8 mouse cellular contexts compared by ENCODE assay signal in genomic region chr11:119390271-119391231, GRCm38 (mm10). TPM values are rescaled to one million over a fixed set of nuclear protein-coding genes. Genes with fewer than 3 reads are reported as not detected.
A peak's percentile ranks its signal among the peaks of the same experiment; 100 is the strongest.
DNase-seq lines count a peak whose midpoint lies in the region; ATAC-seq lines count a peak whose summit lies in the region.

No protein-coding gene starts in this region.

- H3K4me3 ChIP-seq in embryonic facial prominence, embryonic 12.5 days: peak overlapping the region; percentile 67
- peak overlapping the region; percentile 64 for H3K4me3 ChIP-seq in limb, embryonic 11.5 days (ENCODE audit: low read depth, low read length)
- H3K4me3 ChIP-seq in midbrain, embryonic 11.5 days (ENCODE audit: low read depth, low read length): peak overlapping the region; percentile 45

- H3K36me3 ChIP-seq in embryonic facial prominence, embryonic 12.5 days: no peaks in the 10 kb centered on the region
- no peaks in the 10 kb centered on the region for H3K36me3 ChIP-seq in limb, embryonic 11.5 days (ENCODE audit: control insufficient read depth, insufficient read depth, low read length)
- H3K36me3 ChIP-seq in midbrain, embryonic 11.5 days (ENCODE audit: control insufficient read depth, insufficient read depth, low read length): no peaks in the 10 kb centered on the region

- no peak for ATAC-seq in embryonic facial prominence, embryonic 12.5 days (ENCODE audit: insufficient number of reproducible peaks, insufficient read depth, low FRiP score, low TSS enrichment)
- ATAC-seq in limb, embryonic 11.5 days (ENCODE audit: insufficient number of reproducible peaks, low FRiP score, low TSS enrichment, low read depth): no peak
- peak; percentile 44; the same call in 1 of the 2 replicates for ATAC-seq in midbrain, embryonic 11.5 days (ENCODE audit: low FRiP score)
- ATAC-seq in erythroid progenitor cell, adult 5-6 weeks (replicated peaks; ENCODE audit: low FRiP score, poor library complexity, severe bottlenecking): no peak

- H3K9me3 ChIP-seq in embryonic facial prominence, embryonic 12.5 days: no peaks in the 10 kb centered on the region
- no peaks in the 10 kb centered on the region for H3K9me3 ChIP-seq in limb, embryonic 11.5 days (ENCODE audit: control insufficient read depth, low read length)
- H3K9me3 ChIP-seq in midbrain, embryonic 11.5 days (ENCODE audit: control insufficient read depth, low read length): no peaks in the 10 kb centered on the region

- peaks cover 75% of the 10 kb centered on the region for H3K27me3 ChIP-seq in embryonic facial prominence, embryonic 12.5 days
- peaks cover 28% of the 10 kb centered on the region for H3K27me3 ChIP-seq in limb, embryonic 11.5 days (ENCODE audit: control insufficient read depth, insufficient read depth, low read length)
- peaks cover 72% of the 10 kb centered on the region for H3K27me3 ChIP-seq in midbrain, embryonic 11.5 days (ENCODE audit: control insufficient read depth, insufficient read depth, low read length)

- H3K9ac ChIP-seq in embryonic facial prominence, embryonic 12.5 days: peak overlapping the region; percentile 47
- H3K9ac ChIP-seq in limb, embryonic 11.5 days (ENCODE audit: low read length): peak overlapping the region; percentile 50
- H3K9ac ChIP-seq in midbrain, embryonic 11.5 days (ENCODE audit: low read length): peak overlapping the region; percentile 34

- no peak overlapping the region for H3K27ac ChIP-seq in embryonic facial prominence, embryonic 12.5 days
- no peak overlapping the region for H3K27ac ChIP-seq in limb, embryonic 11.5 days (replicated peaks; ENCODE audit: low read depth, low read length)
- H3K27ac ChIP-seq in midbrain, embryonic 11.5 days (ENCODE audit: low read depth, low read length): no peak overlapping the region

- DNase-seq in adrenal gland, postnatal 10 days: peak; percentile 86
- peak; percentile 87 to 89 for DNase-seq in heart, adult 18-20 months
- peak; percentile 76 for DNase-seq in kidney, adult 11 months
- peak; percentile 61 for DNase-seq in limb, embryonic 11.5 days (ENCODE audit: low spot score)
- DNase-seq in midbrain, embryonic 11.5 days (ENCODE audit: low spot score, missing footprints): peak; percentile 97
- DNase-seq in right cerebral cortex, postnatal 4 days: peak; percentile 27

- peaks cover 9% of the 10 kb centered on the region; the same call in 1 of the 2 replicates for H3K4me1 ChIP-seq in embryonic facial prominence, embryonic 12.5 days
- peaks cover 11% of the 10 kb centered on the region for H3K4me1 ChIP-seq in limb, embryonic 11.5 days (ENCODE audit: control insufficient read depth, insufficient read depth, low read length)
- peaks cover 19% of the 10 kb centered on the region for H3K4me1 ChIP-seq in midbrain, embryonic 11.5 days (ENCODE audit: control insufficient read depth, insufficient read depth, low read length)

- 2% methylated on average over 53 of the region's 53 CpGs for WGBS in embryonic facial prominence, embryonic 12.5 days
- 2% methylated on average over 53 of the region's 53 CpGs for WGBS in limb, embryonic 11.5 days
- WGBS in midbrain, embryonic 11.5 days: 2% methylated on average over 53 of the region's 53 CpGs

- H3K4me2 ChIP-seq in embryonic facial prominence, embryonic 12.5 days (replicated peaks): peak overlapping the region; percentile 93
- H3K4me2 ChIP-seq in limb, embryonic 11.5 days (ENCODE audit: low read depth, severe bottlenecking): peak overlapping the region; percentile 98
- H3K4me2 ChIP-seq in midbrain, embryonic 11.5 days: peak overlapping the region; percentile 77

RNA-seq across cellular contexts. Expression of gene Rnf213, which starts 2.3 kb away (rescaled TPM):
- total RNA-seq in adrenal gland, postnatal 10 days (2021): 10 to 100 TPM; 19.7 to 29.9 TPM
- 1.6 and 1.7 TPM in 2 replicates for polyA plus RNA-seq in embryonic facial prominence, embryonic 12.5 days (2016; fragmentation: Nextera tagmentation; extraction: Ambion mirVana)
- total RNA-seq in heart, adult 18-20 months (2021): 10 to 100 TPM; 14.6 to 15.2 TPM
- 3.1 and 3.5 TPM in 2 replicates for polyA plus RNA-seq in limb, embryonic 11.5 days (2014; fragmentation: Nextera tagmentation; extraction: Ambion mirVana)
- polyA plus RNA-seq in midbrain, embryonic 11.5 days (2014; fragmentation: Nextera tagmentation; extraction: Ambion mirVana): 1.4 and 1.7 TPM in 2 replicates
- 83.4 and 100 TPM in 2 replicates for total RNA-seq in erythroid progenitor cell, adult 5-6 weeks (2015; ENCODE audit: low replicate concordance)
- total RNA-seq in erythroid progenitor cell, adult 5-6 weeks (2017; ENCODE audit: low replicate concordance): 79.2 and 88.4 TPM in 2 replicates

RNA-seq across cellular contexts. Expression of gene Slc26a11, which starts 35.2 kb away (rescaled TPM):
- total RNA-seq in adrenal gland, postnatal 10 days (2021): 1 to 10 TPM; 6.3 to 6.6 TPM
- polyA plus RNA-seq in embryonic facial prominence, embryonic 12.5 days (2016; fragmentation: Nextera tagmentation; extraction: Ambion mirVana): 10.0 and 12.3 TPM in 2 replicates
- total RNA-seq in heart, adult 18-20 months (2021): 1 to 10 TPM; 3.1 TPM
- polyA plus RNA-seq in limb, embryonic 11.5 days (2014; fragmentation: Nextera tagmentation; extraction: Ambion mirVana): 7.3 and 7.4 TPM in 2 replicates
- polyA plus RNA-seq in midbrain, embryonic 11.5 days (2014; fragmentation: Nextera tagmentation; extraction: Ambion mirVana): 4.1 and 5.1 TPM in 2 replicates
- total RNA-seq in erythroid progenitor cell, adult 5-6 weeks (2015; ENCODE audit: low replicate concordance): 0.84 TPM in 1 of 2 replicates, not detected in the other
- total RNA-seq in erythroid progenitor cell, adult 5-6 weeks (2017; ENCODE audit: low replicate concordance): not detected in 2 replicates

RNA-seq across cellular contexts. Expression of gene Sgsh, which starts 35.2 kb away (rescaled TPM):
- total RNA-seq in adrenal gland, postnatal 10 days (2021): 10 to 100 TPM; 11.6 to 15.9 TPM
- polyA plus RNA-seq in embryonic facial prominence, embryonic 12.5 days (2016; fragmentation: Nextera tagmentation; extraction: Ambion mirVana): 5.9 and 6.2 TPM in 2 replicates
- 1 to 10 TPM; 4.8 to 5.6 TPM for total RNA-seq in heart, adult 18-20 months (2021)
- 4.9 and 6.2 TPM in 2 replicates for polyA plus RNA-seq in limb, embryonic 11.5 days (2014; fragmentation: Nextera tagmentation; extraction: Ambion mirVana)
- polyA plus RNA-seq in midbrain, embryonic 11.5 days (2014; fragmentation: Nextera tagmentation; extraction: Ambion mirVana): 4.2 and 5.2 TPM in 2 replicates
- 2.5 and 3.8 TPM in 2 replicates for total RNA-seq in erythroid progenitor cell, adult 5-6 weeks (2015; ENCODE audit: low replicate concordance)
- 2.3 and 13.5 TPM in 2 replicates for total RNA-seq in erythroid progenitor cell, adult 5-6 weeks (2017; ENCODE audit: low replicate concordance)

Comparison
In these comparisons a context has a peak if more than half of its experiments do, and no peak if none do; other contexts are left out.
1. DNase-seq: peak in every context shown above with its lines; median percentile 97 in midbrain, embryonic 11.5 days; 88 in heart, adult 18-20 months; 86 in adrenal gland, postnatal 10 days; 76 in kidney, adult 11 months; 61 in limb, embryonic 11.5 days; 27 in right cerebral cortex, postnatal 4 days.